27 mouse cellular contexts compared by ENCODE assay signal in genomic region chr13:48843530-48843929, GRCm38 (mm10). TPM values are rescaled to one million over a fixed set of nuclear protein-coding genes. Genes with fewer than 3 reads are reported as not detected.
DNase-seq lines count a peak whose midpoint lies in the region; ATAC-seq lines count a peak whose summit lies in the region.
"Had no signal": no experiment of that assay in that cellular context is flagged by ENCODE, and none has a peak within 500 bp of the region (broad histone marks: within the 10 kb centered on the region; RNA-seq: fewer than 3 reads in every experiment).

No protein-coding gene starts in this region.

- no peaks in the 10 kb centered on the region for H3K27me3 ChIP-seq in midbrain, embryonic 16.5 days (ENCODE audit: control insufficient read depth, insufficient read depth, low read depth, low read length)
- H3K27me3 ChIP-seq: embryonic facial prominence, embryonic 13.5 days; forebrain, embryonic 12.5 days; forebrain, embryonic 15.5 days; heart, embryonic 13.5 days; hindbrain, embryonic 12.5 days; hindbrain, embryonic 15.5 days had no signal

- no peak overlapping the region for H3K9ac ChIP-seq in midbrain, embryonic 16.5 days (ENCODE audit: low read depth, low read length)
- H3K9ac ChIP-seq: embryonic facial prominence, embryonic 13.5 days; forebrain, embryonic 12.5 days; forebrain, embryonic 15.5 days; heart, embryonic 13.5 days; hindbrain, embryonic 12.5 days; hindbrain, embryonic 15.5 days had no signal

- no peak overlapping the region for H3K4me3 ChIP-seq in midbrain, embryonic 16.5 days (ENCODE audit: low read depth, low read length)
- H3K4me3 ChIP-seq: embryonic facial prominence, embryonic 10.5 days; embryonic facial prominence, embryonic 13.5 days; erythroblast, embryonic 14.5 days; forebrain, embryonic 12.5 days; forebrain, embryonic 15.5 days; heart, embryonic 10.5 days; heart, embryonic 13.5 days; hindbrain, embryonic 12.5 days; hindbrain, embryonic 15.5 days had no signal

- H3K9me3 ChIP-seq in midbrain, embryonic 16.5 days (replicated peaks; ENCODE audit: control insufficient read depth, low read length, poor library complexity, severe bottlenecking): no peaks in the 10 kb centered on the region
- H3K9me3 ChIP-seq: embryonic facial prominence, embryonic 10.5 days; embryonic facial prominence, embryonic 13.5 days; forebrain, embryonic 12.5 days; forebrain, embryonic 15.5 days; heart, embryonic 10.5 days; heart, embryonic 13.5 days; hindbrain, embryonic 12.5 days; hindbrain, embryonic 15.5 days had no signal

- peaks cover 3% of the 10 kb centered on the region; the same call in 1 of the 2 replicates for H3K4me1 ChIP-seq in midbrain, embryonic 16.5 days (ENCODE audit: control insufficient read depth, insufficient read depth, low read length)
- H3K4me1 ChIP-seq: forebrain, embryonic 15.5 days had no signal

- DNase-seq in CD4-positive helper T cell, adult 2 months (ENCODE audit: low read depth, low spot score): peak; percentile 40
- peak; percentile 39 for DNase-seq in naive thymus-derived CD4-positive, alpha-beta T cell, adult 2 months (ENCODE audit: low read depth)
- DNase-seq in thymus, postnatal 10 days (ENCODE audit: low spot score in 2 of 2): peak; percentile 56 to 69
- DNase-seq in thymus, postnatal 36 days: peak; percentile 52 to 61
- no peak for DNase-seq in urinary bladder, postnatal 36 days (ENCODE audit: low spot score in 2 of 2)
- no peak for DNase-seq in cerebellum, postnatal 25 days
- DNase-seq: adrenal gland, adult 8-10 months; adrenal gland, postnatal 25 days; B cell, adult 2 months; cerebellum, adult 18-20 months; cerebellum, adult 9-10 months; cerebellum, postnatal 36 days; embryo, embryonic 11 days; gastrocnemius, postnatal 25 days; heart, adult 18-20 months had no signal

- no peak overlapping the region for H3K27ac ChIP-seq in midbrain, embryonic 16.5 days (ENCODE audit: low read length)
- H3K27ac ChIP-seq: embryonic facial prominence, embryonic 10.5 days; embryonic facial prominence, embryonic 13.5 days; forebrain, embryonic 12.5 days; forebrain, embryonic 15.5 days; heart, embryonic 10.5 days; heart, embryonic 13.5 days; hindbrain, embryonic 12.5 days; hindbrain, embryonic 15.5 days had no signal

- no peak overlapping the region for H3K4me2 ChIP-seq in midbrain, embryonic 16.5 days (ENCODE audit: low read length)
- H3K4me2 ChIP-seq: embryonic facial prominence, embryonic 13.5 days; forebrain, embryonic 12.5 days; forebrain, embryonic 15.5 days; heart, embryonic 13.5 days; hindbrain, embryonic 12.5 days; hindbrain, embryonic 15.5 days had no signal

- H3K36me3 ChIP-seq in midbrain, embryonic 16.5 days (ENCODE audit: control insufficient read depth, insufficient read depth, low read length): no peaks in the 10 kb centered on the region
- H3K36me3 ChIP-seq: forebrain, embryonic 15.5 days; heart, embryonic 13.5 days; hindbrain, embryonic 12.5 days; hindbrain, embryonic 15.5 days had no signal

- ATAC-seq in midbrain, embryonic 16.5 days: no peak
- ATAC-seq: activated CD4-positive, CD25-positive, alpha-beta regulatory T cell, adult 4 months; CD4-positive, CD25-positive, alpha-beta regulatory T cell, adult 4 months; forebrain, embryonic 15.5 days had no signal

- 79% methylated on average over 1 of the region's 1 CpGs for WGBS in midbrain, embryonic 16.5 days

RNA-seq across cellular contexts. Expression of gene Phf2, which starts 27.4 kb away (rescaled TPM):
- polyA plus RNA-seq in midbrain, embryonic 16.5 days (2015; fragmentation: Nextera tagmentation; extraction: Ambion mirVana): 8.2 and 9.3 TPM in 2 replicates

Comparison
In these comparisons a context has a peak if more than half of its experiments do, and no peak if none do; other contexts are left out.
1. DNase-seq: peak in CD4-positive helper T cell, adult 2 months (single experiment), naive thymus-derived CD4-positive, alpha-beta T cell, adult 2 months (single experiment), thymus, postnatal 10 days (2 of 2) and thymus, postnatal 36 days (2 of 2); none in urinary bladder, postnatal 36 days (0 of 2) and cerebellum, postnatal 25 days (0 of 2).